Mouse (Mus musculus) layer of hippocampus, adult 6 months (tissue): ENCODE measurements around the gene Lce1a2. TPM values are rescaled to one million over a fixed set of nuclear protein-coding genes. Genes with fewer than 3 reads are reported as not detected.

Experiments
- long read RNA-seq, 2 experiments: library from polyadenylated mRNA; unstranded; transcript quantifications; one replicate each; pipeline ENCODE4 v2.0.0; 2019 to 2020
- polyA plus RNA-seq: library from polyadenylated mRNA; unstranded; fragments of <200 nt; fragmentation: Nextera tagmentation; gene quantifications from 2 replicates; pipeline ENCODE4 v1.2.3, GENCODE M21; 2021

Gene Lce1a2
- not detected in 2 replicates for polyA plus RNA-seq
- long read RNA-seq, experiment 1, result 0 reads
- long read RNA-seq, experiment 2, result 0 reads

GRCm38 (mm10) chr3:92670215-92670614 lies at the start of gene Lce1a2:
Gene Lce1a2 (minus strand): TSS chr3:92670315.

GRCm38 (mm10) chr3:92708974-92709373 lies 38.9 kb upstream of the Lce1a2 start, which contains the start of gene Lce1e:
Gene Lce1e (minus strand): TSS chr3:92709074.

DNA sequence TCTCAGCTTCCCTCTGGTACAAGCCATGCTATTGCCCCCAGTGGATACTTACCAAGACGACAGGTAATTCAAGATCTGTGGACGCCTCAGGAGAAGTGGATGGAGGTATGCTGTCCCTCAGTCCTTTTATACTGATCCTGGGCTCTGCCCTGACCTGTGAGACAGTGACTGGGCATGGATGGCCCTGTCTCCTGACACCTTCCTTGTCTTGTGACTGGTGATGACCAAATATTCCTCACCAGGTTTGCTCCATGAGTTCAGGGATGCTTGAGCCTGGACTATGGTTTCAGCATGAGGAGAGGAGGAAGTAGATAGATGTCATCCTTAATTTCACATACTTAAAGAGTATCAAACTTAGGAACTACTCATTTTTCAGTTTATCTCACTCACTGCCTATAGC lies 17.0 kb upstream of the Lce1a2 start, which contains the start of gene Lce1d:
Lce1d (minus strand) TSS at position 101 of the 400 bp plus-strand sequence.

GRCm38 (mm10) chr3:92678947-92679346 lies 8.8 kb upstream of the Lce1a2 start, which contains the start of gene Lce1c:
Gene Lce1c (plus strand): TSS chr3:92679247.

DNA sequence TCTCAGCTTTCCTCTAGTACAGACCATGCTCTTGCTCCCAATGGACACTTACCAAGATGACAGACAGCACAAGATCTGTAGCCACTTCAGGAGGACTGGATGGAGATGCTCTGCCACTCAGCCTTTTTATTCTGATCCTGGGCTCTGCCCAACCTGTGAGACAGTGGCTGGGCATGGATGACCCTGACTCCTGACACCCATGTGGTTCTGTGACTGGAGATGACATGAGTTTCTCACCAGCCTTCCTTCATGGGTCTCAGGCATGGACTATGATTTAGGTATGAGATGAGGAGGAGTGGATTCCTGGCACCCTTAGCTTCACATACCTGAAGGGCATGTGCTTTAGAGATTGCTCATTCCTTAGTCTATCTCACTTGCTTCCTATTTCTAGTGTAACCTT lies 13.3 kb downstream of the Lce1a2 start, which contains the start of gene Lce1b:
Lce1b (minus strand) TSS at position 101 of the 400 bp plus-strand sequence.

GRCm38 (mm10) chr3:92648207-92648606 lies 21.9 kb downstream of the Lce1a2 start, which contains the start of gene Lce1a1:
Gene Lce1a1 (minus strand): TSS chr3:92648307.

DNA sequence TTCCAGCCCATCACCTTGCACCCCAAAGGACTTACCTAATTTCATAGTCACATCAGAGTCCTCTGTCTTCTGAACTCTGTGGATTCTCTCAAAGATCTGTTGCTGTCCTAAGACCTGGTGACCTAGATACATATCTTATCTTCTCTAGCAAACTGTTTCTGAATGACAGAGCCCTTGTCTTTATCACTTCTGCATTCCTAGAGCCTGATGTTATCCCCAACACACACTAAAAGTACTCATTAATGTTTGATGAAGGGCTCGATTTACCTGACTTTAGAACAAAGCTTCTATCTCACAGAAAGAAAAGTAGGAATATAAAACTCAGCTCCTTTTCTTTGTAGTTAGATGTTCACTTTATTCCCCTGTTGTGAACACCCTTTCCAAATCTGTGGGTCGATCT lies 48.6 kb downstream of the Lce1a2 start, which contains the start of gene Lce6a:
Lce6a (minus strand) TSS at position 101 of the 400 bp plus-strand sequence.

Other genes starting within 250 kb of the Lce1a2 start
- gene Gm9774, start 240.9 kb downstream of the Lce1a2 start, polyA plus RNA-seq, result 2.0 and 2.1 TPM in 2 replicates
- gene Sprr2k, start 237.7 kb downstream of the Lce1a2 start, polyA plus RNA-seq, result not detected in 2 replicates
- not detected in 2 replicates for gene Sprr1b, start 231.5 kb downstream of the Lce1a2 start, polyA plus RNA-seq
- gene Sprr3, start 211.6 kb downstream of the Lce1a2 start, polyA plus RNA-seq, result not detected in 2 replicates
- gene Sprr1a, start 184.4 kb downstream of the Lce1a2 start, polyA plus RNA-seq, result not detected in 2 replicates
- gene Sprr4, start 169.8 kb downstream of the Lce1a2 start, polyA plus RNA-seq, result not detected in 2 replicates
- gene 2310046K23Rik, start 135.8 kb downstream of the Lce1a2 start, polyA plus RNA-seq, result not detected in 2 replicates
- not detected in 2 replicates for gene Ivl, start 96.6 kb downstream of the Lce1a2 start, polyA plus RNA-seq
- not detected in 2 replicates for gene Smcp, start 81.3 kb downstream of the Lce1a2 start, polyA plus RNA-seq
- not detected in 2 replicates for gene 2210017I01Rik, start 62.8 kb downstream of the Lce1a2 start, polyA plus RNA-seq
- not detected in 2 replicates for gene Lce6a, start 48.7 kb downstream of the Lce1a2 start, polyA plus RNA-seq
- not detected in 2 replicates for gene Lce1a1, start 22.0 kb downstream of the Lce1a2 start, polyA plus RNA-seq
- gene Lce1b, start 13.4 kb downstream of the Lce1a2 start, polyA plus RNA-seq, result not detected in 2 replicates
- not detected in 2 replicates for gene Lce1c, start 8.9 kb upstream of the Lce1a2 start, polyA plus RNA-seq
- not detected in 2 replicates for gene Lce1d, start 16.9 kb upstream of the Lce1a2 start, polyA plus RNA-seq
- not detected in 2 replicates for gene Lce1e, start 38.8 kb upstream of the Lce1a2 start, polyA plus RNA-seq
- gene Lce1f, start 50.0 kb upstream of the Lce1a2 start, polyA plus RNA-seq, result not detected in 2 replicates
- gene Gm38119, start 68.8 kb upstream of the Lce1a2 start, polyA plus RNA-seq, result not detected in 2 replicates
- not detected in 2 replicates for gene Lce1g, start 82.0 kb upstream of the Lce1a2 start, polyA plus RNA-seq
- gene Lce1h, start 94.8 kb upstream of the Lce1a2 start, polyA plus RNA-seq, result not detected in 2 replicates
- not detected in 2 replicates for gene Lce1i, start 108.6 kb upstream of the Lce1a2 start, polyA plus RNA-seq
- not detected in 2 replicates for gene Lce1j, start 120.2 kb upstream of the Lce1a2 start, polyA plus RNA-seq
- gene Lce1k, start 137.6 kb upstream of the Lce1a2 start, polyA plus RNA-seq, result not detected in 2 replicates
- gene Kprp, start 156.9 kb upstream of the Lce1a2 start, polyA plus RNA-seq, result not detected in 2 replicates
- gene Lce1l, start 181.0 kb upstream of the Lce1a2 start, polyA plus RNA-seq, result not detected in 2 replicates
- gene 2310050C09Rik, start 199.9 kb upstream of the Lce1a2 start, polyA plus RNA-seq, result not detected in 2 replicates